In the genomic region with DNA sequence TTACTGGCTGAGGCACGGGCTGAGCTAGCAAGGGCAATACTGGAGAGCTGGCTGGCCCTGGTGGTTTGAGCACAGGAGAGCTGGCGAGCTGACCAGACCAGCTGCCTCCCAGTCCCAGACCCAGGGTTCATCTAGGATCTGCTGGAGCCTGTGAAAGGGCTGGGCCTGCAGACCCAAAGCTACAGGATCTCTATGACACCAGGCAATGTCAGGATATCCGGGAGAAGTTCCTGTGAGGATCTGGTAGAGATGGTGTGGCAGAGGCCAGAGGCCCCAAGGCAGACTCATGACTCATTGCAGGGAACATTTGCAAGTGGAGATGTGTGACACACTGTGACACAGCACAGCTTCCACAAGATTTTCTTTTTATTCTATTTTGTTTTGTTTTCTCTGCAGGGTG, we compare ENCODE assay signal across 13 mouse cellular contexts. TPM values are rescaled to one million over a fixed set of nuclear protein-coding genes. Genes with fewer than 3 reads are reported as not detected.
A peak's percentile ranks its signal among the peaks of the same experiment; 100 is the strongest.
DNase-seq lines count a peak whose midpoint lies in the region; ATAC-seq and TF ChIP-seq lines count a peak whose summit lies in the region.
"Had no signal": no experiment of that assay in that cellular context is flagged by ENCODE, and none has a peak within 500 bp of the region (broad histone marks: within the 10 kb centered on the region; RNA-seq: fewer than 3 reads in every experiment).

No protein-coding gene starts in this region.

- no peak overlapping the region for H3K9ac ChIP-seq in heart, embryonic 16.5 days (ENCODE audit: low read length)
- no peak overlapping the region for H3K9ac ChIP-seq in heart, adult 2 months (ENCODE audit: low read depth, low read length)
- no peak overlapping the region for H3K9ac ChIP-seq in kidney, embryonic 16.5 days (replicated peaks; ENCODE audit: low read length)
- H3K9ac ChIP-seq in hindbrain, embryonic 14.5 days: no peak overlapping the region
- H3K9ac ChIP-seq: hindbrain, embryonic 15.5 days; limb, embryonic 15.5 days; midbrain, embryonic 15.5 days had no signal

- TF ChIP-seq CTCF in heart, adult 2 months (IDR thresholded peaks at IDR 0.05): no peak

- H3K4me2 ChIP-seq in heart, embryonic 16.5 days (ENCODE audit: low read depth, low read length): no peak overlapping the region
- H3K4me2 ChIP-seq in kidney, embryonic 16.5 days (replicated peaks; ENCODE audit: low read depth, low read length): no peak overlapping the region
- no peak overlapping the region for H3K4me2 ChIP-seq in hindbrain, embryonic 14.5 days (replicated peaks)
- H3K4me2 ChIP-seq: hindbrain, embryonic 15.5 days; limb, embryonic 15.5 days; midbrain, embryonic 15.5 days had no signal

- 64% methylated on average over 3 of the region's 3 CpGs for WGBS in heart, embryonic 16.5 days
- WGBS in heart, adult 2 months: 53% methylated on average over 3 of the region's 3 CpGs
- WGBS in kidney, embryonic 16.5 days: 67% methylated on average over 3 of the region's 3 CpGs
- 85% methylated on average over 3 of the region's 3 CpGs for WGBS in hindbrain, embryonic 14.5 days

- no peak for DNase-seq in heart, adult 2 months
- peak; percentile 67 for DNase-seq in 3T3-L1 (ENCODE audit: low read depth, low spot score)
- DNase-seq in NIH3T3 (ENCODE audit: low read depth): peak; percentile 7
- no peak for DNase-seq in embryo, embryonic 10.5 days (ENCODE audit: low spot score)
- DNase-seq in hindbrain, embryonic 14.5 days (ENCODE audit: low spot score): no peak
- DNase-seq: cerebellum, adult 9-11 months had no signal

- H3K27ac ChIP-seq in heart, embryonic 16.5 days (ENCODE audit: low read length): peak overlapping the region; percentile 21; the same call in 1 of the 2 replicates
- no peak overlapping the region for H3K27ac ChIP-seq in heart, adult 2 months
- peak overlapping the region; percentile 21 for H3K27ac ChIP-seq in kidney, embryonic 16.5 days (ENCODE audit: low read length)
- no peak overlapping the region for H3K27ac ChIP-seq in hindbrain, embryonic 14.5 days
- H3K27ac ChIP-seq: hindbrain, embryonic 15.5 days; limb, embryonic 15.5 days; midbrain, embryonic 15.5 days had no signal

- no peaks in the 10 kb centered on the region for H3K36me3 ChIP-seq in heart, embryonic 16.5 days (ENCODE audit: control insufficient read depth, insufficient read depth)
- no peaks in the 10 kb centered on the region for H3K36me3 ChIP-seq in heart, adult 2 months (ENCODE audit: control insufficient read depth, insufficient read depth, low read length)
- no peaks in the 10 kb centered on the region for H3K36me3 ChIP-seq in kidney, embryonic 16.5 days (ENCODE audit: insufficient read depth, low read length)
- no peaks in the 10 kb centered on the region for H3K36me3 ChIP-seq in hindbrain, embryonic 14.5 days (replicated peaks; ENCODE audit: control insufficient read depth, insufficient read depth)
- H3K36me3 ChIP-seq: hindbrain, embryonic 15.5 days; limb, embryonic 15.5 days; midbrain, embryonic 15.5 days had no signal

- no peak for TF ChIP-seq EP300 in heart, adult 2 months (IDR thresholded peaks at IDR 0.05; ENCODE audit: insufficient read depth, low read depth, low read length)

- no peak for ATAC-seq in heart, embryonic 16.5 days (replicated peaks; ENCODE audit: extremely low read depth, insufficient read depth, low FRiP score)
- no peak for ATAC-seq in kidney, embryonic 16.5 days (ENCODE audit: low FRiP score, low TSS enrichment)
- no peak for ATAC-seq in cerebellum, adult (ENCODE audit: insufficient number of reproducible peaks, low FRiP score, low TSS enrichment)
- ATAC-seq in hindbrain, embryonic 14.5 days (ENCODE audit: low FRiP score): no peak
- ATAC-seq: midbrain, embryonic 15.5 days had no signal

- no peaks in the 10 kb centered on the region for H3K27me3 ChIP-seq in heart, embryonic 16.5 days (ENCODE audit: control insufficient read depth, insufficient read depth, low read length)
- no peaks in the 10 kb centered on the region for H3K27me3 ChIP-seq in heart, adult 2 months (ENCODE audit: control insufficient read depth, insufficient read depth, low read length)
- no peaks in the 10 kb centered on the region for H3K27me3 ChIP-seq in kidney, embryonic 16.5 days (ENCODE audit: insufficient read depth, low read length)
- H3K27me3 ChIP-seq in hindbrain, embryonic 14.5 days (ENCODE audit: control insufficient read depth, insufficient read depth, low read length): no peaks in the 10 kb centered on the region
- H3K27me3 ChIP-seq: hindbrain, embryonic 15.5 days; limb, embryonic 15.5 days; midbrain, embryonic 15.5 days had no signal

- H3K9me3 ChIP-seq in heart, embryonic 16.5 days (replicated peaks; ENCODE audit: control insufficient read depth, low read length): no peaks in the 10 kb centered on the region
- H3K9me3 ChIP-seq in kidney, embryonic 16.5 days (ENCODE audit: low read length): no peaks in the 10 kb centered on the region
- H3K9me3 ChIP-seq in hindbrain, embryonic 14.5 days (ENCODE audit: control insufficient read depth, low read length): no peaks in the 10 kb centered on the region
- H3K9me3 ChIP-seq: hindbrain, embryonic 15.5 days; limb, embryonic 15.5 days; midbrain, embryonic 15.5 days had no signal

- peaks cover 35% of the 10 kb centered on the region for H3K4me1 ChIP-seq in heart, embryonic 16.5 days (ENCODE audit: control insufficient read depth, insufficient read depth, low read length)
- peaks cover 14% of the 10 kb centered on the region for H3K4me1 ChIP-seq in heart, adult 2 months (ENCODE audit: control insufficient read depth, insufficient read depth, low read length)
- peaks cover 34% of the 10 kb centered on the region for H3K4me1 ChIP-seq in kidney, embryonic 16.5 days (ENCODE audit: insufficient read depth, low read length)
- no peaks in the 10 kb centered on the region for H3K4me1 ChIP-seq in hindbrain, embryonic 14.5 days (replicated peaks; ENCODE audit: control insufficient read depth, insufficient read depth, low read length)

- H3K79me2 ChIP-seq in heart, adult 2 months (replicated peaks; ENCODE audit: control insufficient read depth, insufficient read depth, low read length): no peaks in the 10 kb centered on the region

- no peak overlapping the region for H3K4me3 ChIP-seq in heart, embryonic 16.5 days (ENCODE audit: low read length)
- no peak overlapping the region for H3K4me3 ChIP-seq in heart, adult 2 months
- H3K4me3 ChIP-seq in kidney, embryonic 16.5 days (ENCODE audit: low read length): no peak overlapping the region
- H3K4me3 ChIP-seq in hindbrain, embryonic 14.5 days (replicated peaks; ENCODE audit: low read length): no peak overlapping the region
- H3K4me3 ChIP-seq: hindbrain, embryonic 15.5 days; limb, embryonic 15.5 days; midbrain, embryonic 15.5 days had no signal

- TF ChIP-seq POLR2A in heart, adult 2 months (IDR thresholded peaks at IDR 0.05; ENCODE audit: insufficient read depth, low read depth, low read length): no peak

- intact Hi-C loops in heart, adult 2 months (cut with DNase I): no loop called here

RNA-seq across cellular contexts. Expression of gene Ppcdc, which starts 14.8 kb away (rescaled TPM):
- polyA plus RNA-seq in heart, embryonic 16.5 days (2015; fragmentation: Nextera tagmentation; extraction: Ambion mirVana): 20.2 and 21.0 TPM in 2 replicates
- total RNA-seq in heart, adult 2 months (2021): 1 to 10 TPM; 7.3 to 7.6 TPM
- 16.9 and 22.9 TPM in 2 replicates for polyA plus RNA-seq in heart, adult 2 months (2012; rRNA removed)
- 29.7 and 30.5 TPM in 2 replicates for polyA plus RNA-seq in kidney, embryonic 16.5 days (2015; fragmentation: Nextera tagmentation; extraction: Ambion mirVana)
- 19.8 and 21.9 TPM in 2 replicates for polyA plus RNA-seq in hindbrain, embryonic 14.5 days (2014; fragmentation: Nextera tagmentation; extraction: Ambion mirVana)

RNA-seq across cellular contexts. Expression of gene Scamp5, which starts 42.7 kb away (rescaled TPM):
- polyA plus RNA-seq in heart, embryonic 16.5 days (2015; fragmentation: Nextera tagmentation; extraction: Ambion mirVana): 7.9 TPM in 2 replicates
- 1 to 10 TPM; 3.9 to 4.9 TPM for total RNA-seq in heart, adult 2 months (2021)
- 15.9 and 21.4 TPM in 2 replicates for polyA plus RNA-seq in heart, adult 2 months (2012; rRNA removed)
- 17.7 and 20.2 TPM in 2 replicates for polyA plus RNA-seq in kidney, embryonic 16.5 days (2015; fragmentation: Nextera tagmentation; extraction: Ambion mirVana)
- polyA plus RNA-seq in hindbrain, embryonic 14.5 days (2014; fragmentation: Nextera tagmentation; extraction: Ambion mirVana): 90.0 and 108 TPM in 2 replicates
- total RNA-seq: neutrophil, adult 5-6 weeks had no signal

Comparison
In these comparisons a context has a peak if more than half of its experiments do, and no peak if none do; other contexts are left out.
1. H3K27ac ChIP-seq: peak in heart, embryonic 16.5 days (single experiment) and kidney, embryonic 16.5 days (single experiment); none in heart, adult 2 months (single experiment) and hindbrain, embryonic 14.5 days (single experiment).
2. DNase-seq: peak in 3T3-L1 (single experiment) and NIH3T3 (single experiment); none in heart, adult 2 months (0 of 2), embryo, embryonic 10.5 days (single experiment) and hindbrain, embryonic 14.5 days (single experiment).